Mouse (Mus musculus): ENCODE data around the gene Vwa2. TPM values are rescaled to one million over a fixed set of nuclear protein-coding genes. Genes with fewer than 3 reads are reported as not detected.

Gene Vwa2
- total RNA-seq, 2 experiments from 2014 or later, result 0.13 TPM; not detected in 1

- no peak for DNase-seq (ENCODE audit: low spot score in 2 of 2)
Measured at GRCm38 (mm10) chr19:56947971-56948610, 74.0 kb downstream of the Vwa2 start.

DNA sequence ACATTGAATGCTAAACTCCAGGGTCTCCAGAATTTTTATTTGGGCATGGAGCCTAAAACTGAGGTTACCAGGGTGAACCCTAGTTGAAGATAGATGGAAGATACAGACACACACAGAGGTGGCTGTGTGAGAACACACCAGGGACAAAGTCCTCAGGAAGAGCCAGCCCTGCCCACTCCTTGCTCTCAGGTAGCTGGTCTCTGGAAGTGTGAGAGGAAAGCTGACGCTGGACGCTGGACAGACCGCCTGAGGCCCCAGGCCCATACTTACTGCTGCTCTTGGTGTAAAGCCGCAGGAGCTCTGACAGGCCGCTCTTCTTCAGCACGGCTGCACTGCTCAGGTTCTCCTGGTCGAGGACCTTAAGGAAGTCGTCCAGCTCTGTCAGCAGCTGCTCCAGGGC is 75.8 kb downstream of the Vwa2 start:
- DNase-seq (ENCODE audit: low spot score in 2 of 2), result no peak

- no peak for DNase-seq (ENCODE audit: low spot score in 2 of 2)
Measured at GRCm38 (mm10) chr19:56950818-56951217, 76.8 kb downstream of the Vwa2 start.

GRCm38 (mm10) chr19:56953856-56954255 is 79.8 kb downstream of the Vwa2 start:
- no peak for DNase-seq (ENCODE audit: low spot score in 2 of 2)

- DNase-seq (ENCODE audit: low spot score in 2 of 2), result no peak
Measured at GRCm38 (mm10) chr19:56954857-56955256, 80.8 kb downstream of the Vwa2 start.

GRCm38 (mm10) chr19:56955568-56956513 is 81.8 kb downstream of the Vwa2 start:
- DNase-seq (ENCODE audit: low spot score in 2 of 2), result no peak

DNA sequence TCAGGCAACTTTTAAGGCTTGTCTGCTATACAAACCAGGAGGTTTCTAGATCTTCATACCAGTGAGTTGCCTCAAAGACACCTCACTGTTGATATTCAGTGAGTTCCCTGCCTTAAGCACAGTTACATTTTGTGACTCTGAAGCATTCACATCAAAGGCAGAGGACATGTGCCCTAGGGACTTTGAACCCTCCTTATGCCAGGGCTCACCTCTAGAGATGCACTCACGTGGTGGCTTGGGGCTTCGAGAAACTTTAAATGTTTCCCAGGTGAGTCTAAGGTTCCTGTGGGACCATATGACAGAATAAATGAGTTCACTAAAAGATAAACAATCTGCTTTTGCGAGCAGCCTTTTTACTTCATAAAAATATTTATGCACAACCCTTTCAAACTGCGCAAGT is 84.0 kb downstream of the Vwa2 start:
- no peak for DNase-seq (ENCODE audit: low spot score in 2 of 2)

- DNase-seq (ENCODE audit: low spot score in 2 of 2), result no peak
Measured at GRCm38 (mm10) chr19:56958582-56959021, 84.6 kb downstream of the Vwa2 start.

DNA sequence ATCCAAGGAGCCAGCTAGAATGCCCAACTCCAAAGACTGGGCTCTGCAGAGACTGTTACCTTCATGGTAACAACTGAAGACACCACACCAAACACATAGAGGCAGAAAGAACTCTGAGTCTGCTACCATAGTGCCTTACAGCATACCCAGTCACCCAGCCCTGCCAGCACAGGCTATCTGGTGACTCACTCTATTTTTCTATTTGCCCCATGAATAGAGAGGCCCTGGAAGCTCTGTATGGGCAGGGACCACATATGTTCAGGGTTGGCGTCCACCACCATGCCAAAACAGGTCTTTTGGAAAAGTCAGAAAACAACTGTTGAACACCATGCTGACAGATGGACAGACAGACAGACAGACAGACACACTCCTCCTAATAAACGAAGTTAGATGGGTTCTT is 85.0 kb downstream of the Vwa2 start:
- DNase-seq (ENCODE audit: low spot score in 2 of 2), result no peak

DNA sequence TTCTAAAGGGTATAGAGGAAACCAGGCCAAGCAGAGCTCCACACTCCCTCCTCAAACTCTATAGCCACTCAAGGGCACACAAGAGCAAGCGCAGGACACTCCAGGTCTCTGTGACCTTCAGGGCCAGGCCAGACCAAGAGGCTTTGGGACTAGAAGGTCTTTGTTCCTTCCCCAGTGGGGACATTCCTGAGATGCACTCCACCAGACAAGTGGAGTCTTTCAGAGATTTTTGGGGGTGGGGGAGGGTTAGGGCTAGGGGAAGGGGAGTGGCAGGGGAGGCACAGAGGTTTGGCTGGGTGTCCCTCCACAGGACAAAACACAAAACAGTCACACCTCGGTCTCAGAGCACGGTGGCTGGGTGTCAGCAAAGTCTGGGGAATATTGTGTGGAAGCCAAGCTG is 85.6 kb downstream of the Vwa2 start:
- DNase-seq (ENCODE audit: low spot score in 2 of 2), result no peak

Other genes with a start within 250 kb of the Vwa2 start
- gene Adrb1, start 152.1 kb upstream of the Vwa2 start, total RNA-seq (2021), result 10 to 100 TPM; 20.5 to 23.9 TPM
- gene Ccdc186, start 52.1 kb upstream of the Vwa2 start, total RNA-seq (2021), result 10 to 100 TPM; 51.0 to 51.4 TPM
- under 1 TPM; 0.37 to 0.71 TPM for gene Tdrd1, start 48.0 kb upstream of the Vwa2 start, total RNA-seq (2021)
- 10 to 100 TPM in 1 of 2 experiments, 1 to 10 TPM in 1; 9.0 to 11.6 TPM for gene Afap1l2, start 134.0 kb downstream of the Vwa2 start, total RNA-seq (2021)

All from layer of hippocampus, adult 18-20 months (tissue).